Mouse (Mus musculus) E14TG2a.4 (cell line): ENCODE measurements around the gene Tmem19.

Source experiments
- CTCF ChIP-seq: conservative IDR thresholded peaks from 2 replicates; pipeline ENCODE4 v1.5.1; 2014; ENCODE audit warnings: low read length
- NANOG ChIP-seq: IDR thresholded peaks from 2 replicates; pipeline ENCODE4 v1.6.1; 2014; ENCODE audit warnings: borderline replicate concordance, low read length, mixed read lengths
- POU5F1 ChIP-seq: IDR thresholded peaks from 2 replicates; pipeline ENCODE4 v1.6.1; 2014; ENCODE audit warnings: low read length, borderline replicate concordance

DNA sequence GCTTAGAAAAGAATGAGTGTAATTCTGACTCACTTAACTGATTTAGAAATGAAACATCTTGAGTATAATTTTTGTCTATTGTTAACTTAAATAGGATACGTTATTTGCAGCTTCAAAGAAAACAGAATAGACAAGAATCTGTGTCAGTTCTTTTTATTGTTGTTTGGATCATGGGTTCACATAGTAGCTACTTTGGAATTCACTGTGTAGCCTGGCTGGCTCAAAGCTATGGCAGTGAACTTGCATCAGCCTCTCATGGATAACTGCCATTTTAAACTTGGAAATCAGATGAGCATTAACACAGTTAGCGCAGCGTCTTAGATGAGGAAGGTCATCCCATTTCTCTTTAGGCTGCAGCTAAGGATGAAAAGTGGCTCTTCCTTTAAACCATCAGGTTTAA lies 25.6 kb upstream of the Tmem19 start:
- TF ChIP-seq CTCF (no peak), NANOG (no peak), POU5F1 (no peak)
